Mouse (Mus musculus) kidney, postnatal 0 days (tissue): ENCODE results near the gene Vill. TPM values are rescaled to one million over a fixed set of nuclear protein-coding genes. Genes with fewer than 3 reads are reported as not detected.

Experiments used
- ATAC-seq: fragments of 200-750 bp; cut with Nextera tagmentation; replicated peaks from 2 replicates; pipeline ENCODE4 v1.8.0; 2017; ENCODE audit warnings: low read depth, moderate number of reproducible peaks, moderate TSS enrichment, moderate library complexity; ENCODE audit not compliant: low FRiP score
- DNase-seq: peaks from one replicate; pipeline ENCODE4 v3.0.0-alpha.2; 2016; ENCODE audit warnings: low spot score
- H3K27ac ChIP-seq: fragments of 300-500 bp; sonication (generic); 2 replicates; pipeline ENCODE4 v1.5.1; 2014; ENCODE audit warnings: mild to moderate bottlenecking
- H3K27me3 ChIP-seq: fragments of 300-500 bp; sonication (generic); 2 replicates; pipeline ENCODE4 v1.6.1; 2014; ENCODE audit warnings: low read length, mixed read lengths; ENCODE audit not compliant: insufficient read depth
- H3K36me3 ChIP-seq: fragments of 300-500 bp; sonication (generic); 2 replicates; pipeline ENCODE4 v1.6.1; 2014; ENCODE audit warnings: low read length, mixed read lengths; ENCODE audit not compliant: insufficient read depth
- H3K4me1 ChIP-seq: fragments of 300-500 bp; sonication (generic); replicated peaks from 2 replicates; pipeline ENCODE4 v1.6.1; 2014; ENCODE audit warnings: antibody characterized with exemption, low read length, mixed read lengths; ENCODE audit not compliant: insufficient read depth
- H3K4me2 ChIP-seq: fragments of 300-500 bp; sonication (generic); 2 replicates; pipeline ENCODE4 v1.6.1; 2014; ENCODE audit warnings: mild to moderate bottlenecking, low read length, moderate library complexity, mixed read lengths
- H3K4me3 ChIP-seq: fragments of 300-500 bp; sonication (generic); replicated peaks from 2 replicates; pipeline ENCODE4 v1.5.1; 2014; ENCODE audit warnings: low read depth, low read length
- H3K9ac ChIP-seq: fragments of 300-500 bp; sonication (generic); 2 replicates; pipeline ENCODE4 v1.6.1; 2014; ENCODE audit warnings: low read depth, low read length
- H3K9me3 ChIP-seq: fragments of 300-500 bp; sonication (generic); replicated peaks from 2 replicates; pipeline ENCODE4 v1.6.1; 2016; ENCODE audit warnings: low read length, inconsistent platforms, mixed read lengths
- CTCF ChIP-seq: IDR thresholded peaks from 2 replicates; pipeline ENCODE4 v1.5.1; 2016; ENCODE audit warnings: antibody characterized with exemption, low read depth, mild to moderate bottlenecking, moderate library complexity
- WGBS: fragments of 180-500 bp; shearing (Covaris S2); extraction: QIAGEN DNeasy Blood & Tissue Kit; methylation state at CpG from one replicate; pipeline ENCODE4 v1.1.7; 2014; 5-methylcytosine and 5-hydroxymethylcytosine counted together
- polyA plus RNA-seq: library from polyadenylated mRNA; unstranded; fragments of >200 nt; fragmentation: Nextera tagmentation; extraction: Ambion mirVana; gene quantifications from 2 replicates; pipeline ENCODE4 v1.2.1, GENCODE M21; 2015

Vill gene
- polyA plus RNA-seq, 1 experiment from 2014 or later: 38.8 TPM

DNA sequence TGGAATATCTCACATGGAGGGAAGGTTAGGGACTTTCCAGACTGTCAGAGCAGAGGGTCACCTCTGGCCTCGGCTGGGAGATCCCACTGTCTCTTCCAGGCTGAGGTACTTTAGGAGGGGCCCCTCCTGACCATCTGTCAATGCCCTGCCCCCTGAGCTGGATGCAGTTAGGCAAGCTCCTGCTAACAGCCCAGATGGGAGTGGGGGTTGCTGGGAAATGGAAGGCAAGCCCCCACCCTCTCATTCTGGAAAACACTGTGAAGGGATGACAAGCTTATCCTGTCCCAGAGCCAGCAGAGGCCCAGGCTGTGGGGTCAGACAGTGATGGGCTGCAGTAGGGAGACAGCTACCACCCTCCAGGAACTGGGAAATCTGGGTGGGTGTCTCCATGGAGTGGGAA, 33.9 kb downstream of the Vill start:
- Histone ChIP-seq H3K4me1 (peaks cover 13% of the 10 kb centered on the region), H3K9me3 (no peaks in the 10 kb centered on the region), H3K4me2 (no peak overlapping the region), H3K9ac (no peak overlapping the region), H3K27me3 (no peaks in the 10 kb centered on the region), H3K27ac (no peak overlapping the region), H3K4me3 (no peak overlapping the region), H3K36me3 (no peaks in the 10 kb centered on the region)
- TF ChIP-seq CTCF: no peak
- WGBS: 24% methylated on average over 1 of the region's 1 CpGs
- ATAC-seq: no peak
- DNase-seq: no peak

DNA sequence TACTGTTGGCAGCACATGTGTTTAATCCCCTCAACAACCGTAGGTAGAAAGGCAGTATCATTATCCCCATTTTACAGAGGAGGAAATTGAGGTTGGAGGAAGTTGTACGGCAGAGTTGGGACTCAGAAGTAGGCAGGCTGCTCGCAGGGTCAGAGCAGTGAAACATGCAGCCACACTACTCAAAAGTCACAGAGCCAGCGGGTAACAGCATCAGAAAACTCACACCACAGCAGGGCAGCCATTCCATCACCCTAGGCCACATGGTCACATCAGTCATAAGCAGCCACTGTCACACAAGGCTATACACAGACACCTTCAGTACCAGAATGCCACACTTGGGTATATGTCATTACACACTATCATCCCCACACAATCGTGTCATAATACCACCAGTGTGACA, 34.7 kb downstream of the Vill start:
- H3K36me3 ChIP-seq: no peaks in the 10 kb centered on the region
- H3K4me3 ChIP-seq: no peak overlapping the region
- DNase-seq (no peak), ATAC-seq (no peak)
- no peaks in the 10 kb centered on the region for H3K27me3 ChIP-seq
- no peak overlapping the region for H3K9ac ChIP-seq
- peak overlapping the region; percentile 81; the same call in 1 of the 2 replicates for H3K4me2 ChIP-seq
- no peak overlapping the region for H3K27ac ChIP-seq
- whole genome bisulfite sequencing: 83% methylated on average over 5 of the region's 5 CpGs
- peaks cover 17% of the 10 kb centered on the region for H3K4me1 ChIP-seq
- H3K9me3 ChIP-seq: no peaks in the 10 kb centered on the region
- TF ChIP-seq CTCF: no peak

DNA sequence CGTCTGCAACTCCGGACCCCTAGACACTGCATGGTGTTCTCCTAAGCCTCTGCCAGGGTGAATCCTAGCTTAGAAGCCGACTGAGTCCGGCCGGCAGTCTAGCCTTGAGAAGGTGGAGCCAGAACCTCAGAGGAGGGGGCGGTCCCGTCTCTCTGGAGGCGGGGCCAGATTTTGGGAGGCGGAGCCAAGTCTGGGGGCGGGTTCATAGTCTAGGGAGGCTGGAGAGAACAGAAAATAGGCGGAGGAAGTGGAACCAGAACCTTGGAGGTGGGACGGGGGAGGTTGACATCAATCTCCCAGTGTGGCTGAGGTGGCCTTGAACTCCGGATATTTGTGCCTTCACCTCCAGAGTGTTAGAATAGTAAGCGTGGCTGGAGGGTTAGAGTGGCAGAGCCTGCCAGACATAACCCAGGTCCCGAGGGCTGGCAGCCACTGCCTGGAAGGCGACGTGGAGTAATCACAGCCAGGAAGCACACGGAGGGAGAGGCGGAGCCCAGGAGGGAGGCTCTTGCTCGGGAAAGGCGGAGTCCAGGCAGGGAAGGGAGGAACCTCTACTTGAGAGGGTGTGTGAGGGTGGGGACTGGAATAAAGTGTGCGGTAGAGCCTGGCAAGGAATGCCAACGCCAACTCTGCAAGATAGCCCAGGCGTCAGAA, 35.7 kb downstream of the Vill start:
- ATAC-seq (peak; percentile 91), DNase-seq (peak; percentile 97)
- TF ChIP-seq CTCF: no peak
- Histone ChIP-seq H3K27me3 (no peaks in the 10 kb centered on the region), H3K4me2 (peak overlapping the region; percentile 81), H3K36me3 (no peaks in the 10 kb centered on the region), H3K9me3 (no peaks in the 10 kb centered on the region), H3K4me1 (peaks cover 14% of the 10 kb centered on the region), H3K27ac (peak overlapping the region; percentile 87), H3K9ac (peak overlapping the region; percentile 60), H3K4me3 (peak overlapping the region; percentile 39)
- WGBS: under 1% methylated on average over 24 of the region's 24 CpGs

DNA sequence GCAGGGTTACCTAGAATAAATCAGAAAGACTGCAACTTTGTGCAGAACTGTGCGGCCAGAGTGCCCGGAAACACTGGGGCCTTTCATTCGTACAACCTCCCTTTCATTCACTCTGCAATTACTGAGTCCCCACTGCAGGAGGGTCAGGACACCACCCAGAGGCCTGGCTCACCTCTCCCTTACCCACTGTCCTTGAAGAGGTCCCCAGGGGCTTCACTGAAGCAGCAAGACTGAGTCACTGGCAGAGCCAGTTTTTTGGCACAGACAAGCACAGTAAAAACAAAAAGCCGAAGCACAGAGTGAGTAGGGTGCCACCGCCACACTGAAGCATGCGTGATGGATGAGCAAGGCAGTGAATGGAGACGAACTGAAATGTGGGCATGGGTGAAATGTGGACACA, 36.9 kb downstream of the Vill start:
- no peaks in the 10 kb centered on the region for H3K27me3 ChIP-seq
- TF ChIP-seq CTCF: no peak
- H3K9ac ChIP-seq: no peak overlapping the region
- no peak for ATAC-seq
- H3K27ac ChIP-seq: no peak overlapping the region
- no peaks in the 10 kb centered on the region for H3K36me3 ChIP-seq
- WGBS: 59% methylated on average over 7 of the region's 7 CpGs
- H3K9me3 ChIP-seq: no peaks in the 10 kb centered on the region
- no peak for DNase-seq
- H3K4me1 ChIP-seq: peaks cover 14% of the 10 kb centered on the region
- no peak overlapping the region for H3K4me2 ChIP-seq
- no peak overlapping the region for H3K4me3 ChIP-seq

DNA sequence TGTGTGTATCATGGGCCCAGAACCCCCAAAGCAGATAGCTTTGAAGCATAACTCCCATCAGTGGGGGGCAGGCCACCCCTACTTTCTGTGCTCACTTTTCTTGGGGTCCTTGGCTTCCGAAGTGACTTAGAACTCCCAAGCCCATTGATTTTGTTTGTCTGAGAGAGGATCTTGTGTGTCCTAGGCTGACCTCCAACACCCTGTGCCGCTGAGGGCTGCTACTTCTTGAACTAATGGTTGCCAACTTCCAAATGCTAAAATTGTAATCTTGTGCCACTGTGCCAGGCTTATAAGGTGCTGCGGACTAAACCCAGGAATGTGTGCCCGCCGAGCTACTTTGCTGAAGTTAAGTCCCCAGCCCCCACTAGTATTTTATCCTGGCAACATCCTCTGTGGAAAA, 37.9 kb downstream of the Vill start:
- WGBS: 88% methylated on average over 5 of the region's 5 CpGs
- Histone ChIP-seq H3K4me2 (no peak overlapping the region), H3K4me3 (no peak overlapping the region), H3K9ac (no peak overlapping the region), H3K4me1 (peaks cover 14% of the 10 kb centered on the region), H3K27ac (no peak overlapping the region), H3K9me3 (no peaks in the 10 kb centered on the region), H3K27me3 (no peaks in the 10 kb centered on the region), H3K36me3 (no peaks in the 10 kb centered on the region)
- DNase-seq (no peak), ATAC-seq (no peak)
- no peak for TF ChIP-seq CTCF

DNA sequence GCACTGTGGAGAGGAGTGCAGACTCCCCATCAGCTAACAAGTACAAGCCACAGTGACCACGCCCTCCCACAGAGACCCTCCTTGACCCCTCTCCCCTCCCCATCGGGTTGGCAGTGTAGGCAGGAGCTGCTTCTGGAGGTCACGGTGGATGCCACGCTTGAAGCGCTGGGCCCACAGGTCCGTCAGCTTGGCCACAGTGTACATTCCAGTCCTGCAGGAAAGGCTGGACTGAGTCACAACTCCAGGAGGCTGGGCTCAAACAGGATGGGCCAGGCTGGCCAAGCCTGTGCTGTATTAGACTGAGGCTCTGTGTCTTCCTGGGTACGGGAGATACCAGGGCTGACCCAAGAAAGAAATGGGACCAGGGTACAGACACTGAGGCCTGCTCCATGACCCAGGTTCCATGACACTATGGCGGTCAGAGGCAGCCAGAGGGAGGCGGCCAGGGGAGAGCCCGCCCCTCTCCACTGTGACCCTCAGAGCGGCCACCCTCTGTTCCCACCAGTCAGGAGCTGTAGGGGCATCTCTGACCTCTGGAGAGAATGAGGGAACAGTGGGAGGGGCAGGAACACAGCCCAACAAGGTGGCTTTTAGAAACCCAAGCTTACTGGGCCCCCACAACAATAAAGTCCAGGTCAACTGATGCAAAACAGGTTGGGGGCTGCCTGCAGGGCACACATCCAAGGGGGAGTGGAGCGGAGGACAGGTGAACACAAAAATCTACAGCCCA, 39.2 kb downstream of the Vill start:
- no peak overlapping the region for H3K9ac ChIP-seq
- no peak for TF ChIP-seq CTCF
- no peak overlapping the region; the same call in 1 of the 2 replicates for H3K4me3 ChIP-seq
- peak overlapping the region; percentile 92 for H3K4me2 ChIP-seq
- H3K27me3 ChIP-seq: no peaks in the 10 kb centered on the region
- ATAC-seq: no peak
- no peak for DNase-seq
- peaks cover 14% of the 10 kb centered on the region for H3K4me1 ChIP-seq
- no peaks in the 10 kb centered on the region for H3K36me3 ChIP-seq
- no peak overlapping the region for H3K27ac ChIP-seq
- no peaks in the 10 kb centered on the region for H3K9me3 ChIP-seq
- WGBS: 58% methylated on average over 12 of the region's 12 CpGs
